Mouse (Mus musculus): Measurements from ENCODE around the gene Gas2l3. TPM values are rescaled to one million over a fixed set of nuclear protein-coding genes. Genes with fewer than 3 reads are reported as not detected.

Gas2l3 gene
- total and polyA plus RNA-seq, 3 experiments = 2.9 to 3.7 TPM; not detected in 1

- H3K9ac ChIP-seq (ENCODE audit: control insufficient read depth, low read depth, low read length, poor library complexity, severe bottlenecking) = no peak overlapping the region
- no peaks in the 10 kb centered on the region for H3K79me2 ChIP-seq (ENCODE audit: control insufficient read depth, insufficient read depth, low read length, poor library complexity)
- peaks cover 0 to 2% of the 10 kb centered on the region in 2 experiments for H3K27me3 ChIP-seq (ENCODE audit: control insufficient read depth in 1 of 2, insufficient read depth in 2 of 2, low read length in 2 of 2)
- no peaks in the 10 kb centered on the region for H3K36me3 ChIP-seq (ENCODE audit: control insufficient read depth in 1 of 2, insufficient read depth in 2 of 2, low read length in 2 of 2)
- H3K9me3 ChIP-seq (replicated peaks; ENCODE audit: insufficient read depth, low read length) = no peaks in the 10 kb centered on the region
- H3K4me1 ChIP-seq (ENCODE audit: control insufficient read depth in 1 of 2, insufficient read depth in 2 of 2, low read length in 2 of 2) = no peaks in the 10 kb centered on the region
- TF ChIP-seq ELF1 (IDR thresholded peaks at IDR 0.05; ENCODE audit: low read depth, low read length) (no peak), MXI1 (IDR thresholded peaks at IDR 0.05; ENCODE audit: low read depth, low read length) (no peak), RAD21 (IDR thresholded peaks at IDR 0.05; ENCODE audit: low read depth, low read length) (no peak), CHD1 (IDR thresholded peaks at IDR 0.05; ENCODE audit: low read depth, low read length) (no peak), MAX (IDR thresholded peaks at IDR 0.05; ENCODE audit: low read length) (no peak), SMC3 (IDR thresholded peaks at IDR 0.05; ENCODE audit: low read depth, low read length) (no peak), SIN3A (IDR thresholded peaks at IDR 0.05; ENCODE audit: low read length) (no peak), NRF1 (IDR thresholded peaks at IDR 0.05; ENCODE audit: insufficient read depth, low read depth, low read length, poor library complexity, severe bottlenecking) (no peak), TAL1 (IDR thresholded peaks at IDR 0.05; ENCODE audit: low read length) (no peak), HCFC1 (IDR thresholded peaks at IDR 0.05; ENCODE audit: low read depth, low read length) (no peak), MAZ (IDR thresholded peaks at IDR 0.05; ENCODE audit: low read depth, low read length) (no peak), MAFK (IDR thresholded peaks at IDR 0.05; ENCODE audit: borderline replicate concordance, low read depth, low read length) (no peak), ETS1 (IDR thresholded peaks at IDR 0.05; ENCODE audit: low read depth, low read length) (no peak), ZKSCAN1 (IDR thresholded peaks at IDR 0.05; ENCODE audit: low read depth, low read length) (no peak), TBP (IDR thresholded peaks at IDR 0.05; ENCODE audit: low read depth, low read length) (no peak)
- H3K4me3 ChIP-seq (ENCODE audit: control insufficient read depth in 1 of 2, insufficient read depth in 1 of 2, low read depth in 2 of 2, low read length in 2 of 2) = no peak overlapping the region
- DNase-seq (ENCODE audit: low read depth, low spot score) = no peak
- H3K27ac ChIP-seq (ENCODE audit: control insufficient read depth, low read depth, low read length) = no peak overlapping the region
Observed at GRCm38 (mm10) chr10:89391571-89392163, 52.1 kb downstream of the Gas2l3 start.

GRCm38 (mm10) chr10:89386461-89386860 is 57.3 kb downstream of the Gas2l3 start:
- TF ChIP-seq MYC (IDR thresholded peaks at IDR 0.05; ENCODE audit: low read depth, low read length) (no peak), ELF1 (IDR thresholded peaks at IDR 0.05; ENCODE audit: low read depth, low read length) (no peak), ZKSCAN1 (IDR thresholded peaks at IDR 0.05; ENCODE audit: low read depth, low read length) (no peak), CTCF (IDR thresholded peaks at IDR 0.05 in 2 of 3, conservative IDR thresholded peaks at IDR 0.05 in 1 of 3; ENCODE audit: control insufficient read depth in 1 of 3, insufficient read depth in 1 of 3, low read depth in 2 of 3, low read length in 3 of 3, poor library complexity in 1 of 3, severe bottlenecking in 1 of 3) (no peak), BHLHE40 (IDR thresholded peaks at IDR 0.05; ENCODE audit: borderline replicate concordance, low read depth, low read length) (no peak), ZMIZ1 (IDR thresholded peaks at IDR 0.05; ENCODE audit: low read depth, low read length) (no peak), CHD2 (IDR thresholded peaks at IDR 0.05; ENCODE audit: low read length) (no peak), HCFC1 (IDR thresholded peaks at IDR 0.05; ENCODE audit: low read depth, low read length) (no peak), MEF2A (IDR thresholded peaks at IDR 0.05; ENCODE audit: extremely low read depth, insufficient replicate concordance, low read depth, low read length, poor library complexity, severe bottlenecking) (no peak), MAX (IDR thresholded peaks at IDR 0.05; ENCODE audit: low read length) (no peak), JUND (IDR thresholded peaks at IDR 0.05; ENCODE audit: low read depth, low read length) (no peak), MYB (IDR thresholded peaks at IDR 0.05; ENCODE audit: low read depth, low read length) (no peak), GATA1 (IDR thresholded peaks at IDR 0.05; ENCODE audit: low read depth, low read length) (no peak)
- H3K36me3 ChIP-seq (ENCODE audit: control insufficient read depth in 1 of 2, insufficient read depth in 2 of 2, low read length in 2 of 2) = no peaks in the 10 kb centered on the region
- H3K27ac ChIP-seq (ENCODE audit: control insufficient read depth, low read depth, low read length) = no peak overlapping the region
- peaks cover 2% of the 10 kb centered on the region in 2 experiments for H3K27me3 ChIP-seq (ENCODE audit: control insufficient read depth in 1 of 2, insufficient read depth in 2 of 2, low read length in 2 of 2)
- no peaks in the 10 kb centered on the region for H3K79me2 ChIP-seq (ENCODE audit: control insufficient read depth, insufficient read depth, low read length, poor library complexity)
- H3K4me3 ChIP-seq (ENCODE audit: control insufficient read depth in 1 of 2, insufficient read depth in 1 of 2, low read depth in 2 of 2, low read length in 2 of 2) = no peak overlapping the region
- H3K9me3 ChIP-seq (replicated peaks; ENCODE audit: insufficient read depth, low read length) = no peaks in the 10 kb centered on the region
- no peak overlapping the region for H3K9ac ChIP-seq (ENCODE audit: control insufficient read depth, low read depth, low read length, poor library complexity, severe bottlenecking)
- no peak for DNase-seq (ENCODE audit: low read depth, low spot score)
- no peaks in the 10 kb centered on the region for H3K4me1 ChIP-seq (ENCODE audit: control insufficient read depth in 1 of 2, insufficient read depth in 2 of 2, low read length in 2 of 2)

All from MEL (cell line).